Mouse (Mus musculus) liver, postnatal 0 days (tissue): ENCODE results near the gene Mad1l1.

Experiments
- CTCF ChIP-seq: sonication (generic); IDR thresholded peaks from 2 replicates; pipeline ENCODE4 v1.5.1; 2016; ENCODE audit warnings: antibody characterized with exemption, low read depth
- EP300 ChIP-seq: IDR thresholded peaks from 2 replicates; pipeline ENCODE4 v1.6.1; 2016; ENCODE audit warnings: antibody characterized with exemption, low read depth, mild to moderate bottlenecking

DNA sequence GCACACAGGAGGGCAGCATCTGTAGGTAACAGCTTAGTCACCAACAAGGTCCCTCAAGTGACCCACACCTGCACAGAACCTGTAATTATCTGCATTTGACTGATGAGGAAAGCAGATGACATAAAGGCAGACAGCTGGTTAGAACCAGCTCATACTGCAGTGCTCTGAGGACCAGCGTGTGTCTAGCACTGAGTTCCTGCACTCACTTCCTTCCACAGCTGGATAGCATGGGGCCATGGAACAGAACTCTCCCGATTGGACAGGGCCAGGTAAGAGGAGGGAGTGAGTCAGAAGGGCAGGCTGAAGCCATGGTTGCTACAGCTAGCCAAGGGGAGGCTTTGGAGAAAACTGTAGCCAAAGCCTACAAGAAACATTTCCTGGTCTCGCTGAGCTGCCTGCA lies 259.0 kb downstream of the Mad1l1 start:
- TF ChIP-seq CTCF = no peak
- no peak for TF ChIP-seq EP300
